Mouse (Mus musculus) CD4-positive naive resting alpha-beta T cell, adult 57 days (primary cell): ENCODE results near the gene 1700001C02Rik. TPM values are rescaled to one million over a fixed set of nuclear protein-coding genes. Genes with fewer than 3 reads are reported as not detected.

Experiments used
- total RNA-seq: library from RNA; stranded (reverse); gene quantifications from one replicate; pipeline ENCODE4 v1.2.4, GENCODE M21; 2023

The 1700001C02Rik gene
- not detected for total RNA-seq

GRCm38 (mm10) chr5:30465861-30466260 lies at the start of gene 1700001C02Rik:
1700001C02Rik (plus strand) TSS chr5:30466047.

GRCm38 (mm10) chr5:30461821-30462220 lies 4.0 kb upstream of the 1700001C02Rik start, which contains the start of gene Otof:
Otof (minus strand) TSS chr5:30461932.

Other genes with a start within 250 kb of the 1700001C02Rik start
- gene Selenoi, start 233.5 kb upstream of the 1700001C02Rik start, total RNA-seq, result 30.0 TPM
- gene Drc1, start 184.7 kb upstream of the 1700001C02Rik start, total RNA-seq, result 44.5 TPM
- gene Otof, start 4.1 kb upstream of the 1700001C02Rik start, total RNA-seq, result not detected
- gene Cib4, start 79.8 kb downstream of the 1700001C02Rik start, total RNA-seq, result not detected
- gene Kcnk3, start 122.1 kb downstream of the 1700001C02Rik start, total RNA-seq, result not detected
- gene Slc35f6, start 181.9 kb downstream of the 1700001C02Rik start, total RNA-seq, result 41.8 TPM
- 120 TPM for gene Cenpa, start 200.7 kb downstream of the 1700001C02Rik start, total RNA-seq
- 0.35 TPM for gene Dpysl5, start 245.5 kb downstream of the 1700001C02Rik start, total RNA-seq